ENCODE assay signal across 8 mouse cellular contexts in genomic region chr16:29198461-29198860, GRCm38 (mm10). TPM values are rescaled to one million over a fixed set of nuclear protein-coding genes. Genes with fewer than 3 reads are reported as not detected.
A peak's percentile ranks its signal among the peaks of the same experiment; 100 is the strongest.
DNase-seq lines count a peak whose midpoint lies in the region; ATAC-seq and TF ChIP-seq lines count a peak whose summit lies in the region.

No protein-coding gene starts in this region.

- no peak overlapping the region for H3K4me3 ChIP-seq in kidney, adult 2 months (ENCODE audit: insufficient read depth, low read depth, low read length)
- H3K4me3 ChIP-seq in embryonic facial prominence, embryonic 15.5 days (replicated peaks) = no peak overlapping the region
- H3K4me3 ChIP-seq in thymus, adult 2 months (ENCODE audit: control insufficient read depth, insufficient read depth, low read length) = no peak overlapping the region

- H3K27me3 ChIP-seq in kidney, adult 2 months (replicated peaks; ENCODE audit: control insufficient read depth, insufficient read depth, low read length) = no peaks in the 10 kb centered on the region
- no peaks in the 10 kb centered on the region for H3K27me3 ChIP-seq in embryonic facial prominence, embryonic 15.5 days
- H3K27me3 ChIP-seq in thymus, adult 2 months (ENCODE audit: control insufficient read depth, insufficient read depth, low read length) = no peaks in the 10 kb centered on the region

- no peak for TF ChIP-seq POLR2A in kidney, adult 2 months (IDR thresholded peaks at IDR 0.05; ENCODE audit: low read depth, low read length)
- TF ChIP-seq POLR2A in thymus, adult 2 months (IDR thresholded peaks at IDR 0.05; ENCODE audit: control insufficient read depth, extremely low read depth, insufficient read depth, low read length, poor library complexity) = no peak

- H3K4me1 ChIP-seq in kidney, adult 2 months (ENCODE audit: control insufficient read depth, insufficient read depth, low read length) = no peaks in the 10 kb centered on the region; the same call in 1 of the 2 replicates
- peaks cover 10% of the 10 kb centered on the region; the same call in 1 of the 2 replicates for H3K4me1 ChIP-seq in embryonic facial prominence, embryonic 15.5 days
- H3K4me1 ChIP-seq in thymus, adult 2 months (replicated peaks; ENCODE audit: control insufficient read depth, insufficient read depth, low read length) = no peaks in the 10 kb centered on the region

- peak; percentile 25 to 48 for DNase-seq in kidney, postnatal 4 days
- no peak for DNase-seq in kidney, adult 2 months
- peak; percentile 33 for DNase-seq in heart, postnatal 4 days
- peak; percentile 59 for DNase-seq in right cerebral cortex, postnatal 25 days
- no peak for DNase-seq in thymus, adult 2 months
- no peak for DNase-seq in adrenal gland, postnatal 25 days
- DNase-seq in kidney, adult 8-10 months = no peak

- ATAC-seq in embryonic facial prominence, embryonic 15.5 days (ENCODE audit: insufficient number of reproducible peaks, low FRiP score, low TSS enrichment, low read depth) = peak; percentile 63

- H3K9me3 ChIP-seq in embryonic facial prominence, embryonic 15.5 days (replicated peaks) = no peaks in the 10 kb centered on the region

- H3K27ac ChIP-seq in kidney, adult 2 months (ENCODE audit: insufficient read depth, low read depth, low read length) = no peak overlapping the region
- no peak overlapping the region for H3K27ac ChIP-seq in embryonic facial prominence, embryonic 15.5 days (replicated peaks)
- H3K27ac ChIP-seq in thymus, adult 2 months (ENCODE audit: control insufficient read depth, insufficient read depth, low read length) = no peak overlapping the region

- no peak for TF ChIP-seq CTCF in kidney, adult 2 months (conservative IDR thresholded peaks at IDR 0.05; ENCODE audit: insufficient read depth, insufficient read length, low read depth, low read length)
- no peak for TF ChIP-seq CTCF in thymus, adult 2 months (IDR thresholded peaks at IDR 0.05; ENCODE audit: borderline replicate concordance, control insufficient read depth, extremely low read depth, insufficient read depth, low read length, poor library complexity)

- WGBS in kidney, adult 2 months = 43% methylated on average over 5 of the region's 5 CpGs
- 5% methylated on average over 5 of the region's 5 CpGs for WGBS in embryonic facial prominence, embryonic 15.5 days
- 64% methylated on average over 5 of the region's 5 CpGs for WGBS in thymus, adult 2 months

- no peak overlapping the region for H3K4me2 ChIP-seq in embryonic facial prominence, embryonic 15.5 days (replicated peaks)

- H3K36me3 ChIP-seq in kidney, adult 2 months (ENCODE audit: control insufficient read depth, insufficient read depth, low read length) = no peaks in the 10 kb centered on the region
- H3K36me3 ChIP-seq in embryonic facial prominence, embryonic 15.5 days = no peaks in the 10 kb centered on the region
- H3K36me3 ChIP-seq in thymus, adult 2 months (ENCODE audit: control insufficient read depth, insufficient read depth, low read length) = no peaks in the 10 kb centered on the region

- no peak overlapping the region for H3K9ac ChIP-seq in embryonic facial prominence, embryonic 15.5 days

RNA-seq across cellular contexts. Expression of gene Hrasls, which starts 11.0 kb away (rescaled TPM):
- 2.2 and 2.9 TPM in 2 replicates for polyA plus RNA-seq in kidney, adult 2 months (2012; rRNA removed)
- polyA plus RNA-seq in embryonic facial prominence, embryonic 15.5 days (2015; fragmentation: Nextera tagmentation; extraction: Ambion mirVana) = 2.2 and 2.6 TPM in 2 replicates
- total RNA-seq in heart, postnatal 4 days (2021) = 1 to 10 TPM; 1.5 to 2.2 TPM
- polyA plus RNA-seq in thymus, adult 2 months (2012; rRNA removed) = 1.0 TPM in 1 of 2 replicates, not detected in the other
- 4.3 and 6.8 TPM in 2 replicates for total RNA-seq in adrenal gland, postnatal 25 days (2021)

Comparison
In these comparisons a context has a peak if more than half of its experiments do, and no peak if none do; other contexts are left out.
1. DNase-seq: peak in kidney, postnatal 4 days (2 of 2), heart, postnatal 4 days (single experiment) and right cerebral cortex, postnatal 25 days (single experiment); none in kidney, adult 2 months (single experiment), thymus, adult 2 months (single experiment), adrenal gland, postnatal 25 days (single experiment) and kidney, adult 8-10 months (0 of 2).